Mouse (Mus musculus): ENCODE measurements around the gene B3galt4.

GRCm38 (mm10) chr17:33973572-33973971 lies 22.3 kb upstream of the B3galt4 start:
- TF ChIP-seq CTCF (IDR thresholded peaks at IDR 0.05; ENCODE audit: control insufficient read depth, insufficient read depth, low read length) (no peak), POLR2A (IDR thresholded peaks at IDR 0.05; ENCODE audit: borderline replicate concordance, control insufficient read depth, low read depth, low read length) (no peak)
